Mouse (Mus musculus) lung, postnatal 14 days (tissue): Measurements from ENCODE around the gene Omt2a.
"Not testable (repeated sequence)": the region's sequence is repeated elsewhere in the genome, so short reads cannot be mapped to it uniquely, and the experiment has no call there.

ENCODE experiments used
- DNase-seq: peaks from one replicate; pipeline ENCODE4 v3.0.0; 2021

The Omt2a gene

DNA sequence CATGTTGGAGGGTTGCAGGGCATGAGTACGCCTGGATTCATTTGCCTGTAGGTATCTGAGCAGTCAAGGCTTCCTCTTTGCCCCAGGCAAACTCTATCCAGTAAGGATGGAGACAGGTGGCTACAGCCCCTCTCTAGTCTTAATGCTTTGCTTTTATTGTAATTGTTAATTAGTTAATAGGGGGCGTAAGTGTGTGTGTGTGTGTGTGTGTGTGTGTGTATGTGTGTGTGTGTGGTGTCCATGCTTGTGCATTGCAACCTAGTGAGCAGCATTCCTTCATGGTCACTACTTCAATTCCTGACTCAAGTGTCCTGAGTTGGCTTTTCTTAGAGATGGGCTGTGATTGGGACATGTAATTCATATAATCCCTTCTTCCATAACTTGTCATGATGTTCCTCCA is at the start of gene Omt2a:
TSS of gene Omt2a (minus strand) at position 101 of the 400 bp plus-strand sequence.
- no peak for DNase-seq

DNA sequence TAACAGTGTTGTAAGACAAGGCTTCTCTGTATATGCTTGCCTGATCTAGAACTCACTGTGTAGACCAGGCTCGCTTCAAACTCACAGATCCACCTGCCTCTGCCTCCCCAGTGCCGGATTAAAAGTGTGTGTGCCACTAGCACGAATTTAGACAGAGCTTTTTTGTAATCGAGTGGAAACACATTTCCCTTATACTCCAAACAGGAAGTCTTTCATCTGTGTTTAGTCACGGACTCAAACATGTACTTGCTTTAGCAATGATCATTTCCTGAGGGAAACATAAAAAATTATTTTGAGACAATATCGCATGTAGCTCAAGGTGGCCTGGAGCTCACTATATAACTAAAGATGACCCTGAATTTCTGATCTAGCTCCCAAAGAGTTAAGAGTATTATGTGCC is 48.8 kb upstream of the Omt2a start:
- DNase-seq = no peak

DNA sequence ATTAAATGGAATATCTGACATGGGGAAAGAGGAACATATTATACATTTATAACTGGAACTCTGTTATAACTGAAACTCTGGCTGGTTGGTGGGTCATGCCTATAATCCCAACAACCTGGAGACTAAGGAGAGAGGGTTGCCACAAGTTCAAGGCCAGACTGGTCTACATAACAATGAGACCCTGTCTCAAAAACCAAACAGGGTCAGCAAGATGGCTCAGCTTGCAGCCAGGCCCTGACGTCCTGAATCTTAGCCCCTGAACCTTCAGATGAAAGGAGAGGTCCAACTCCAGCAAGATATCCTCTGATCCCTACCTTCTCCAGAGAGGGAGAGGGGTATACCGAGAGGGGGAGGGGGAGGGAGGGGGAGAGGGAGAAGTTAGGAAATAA is 45.9 kb upstream of the Omt2a start:
- DNase-seq = no peak

DNA sequence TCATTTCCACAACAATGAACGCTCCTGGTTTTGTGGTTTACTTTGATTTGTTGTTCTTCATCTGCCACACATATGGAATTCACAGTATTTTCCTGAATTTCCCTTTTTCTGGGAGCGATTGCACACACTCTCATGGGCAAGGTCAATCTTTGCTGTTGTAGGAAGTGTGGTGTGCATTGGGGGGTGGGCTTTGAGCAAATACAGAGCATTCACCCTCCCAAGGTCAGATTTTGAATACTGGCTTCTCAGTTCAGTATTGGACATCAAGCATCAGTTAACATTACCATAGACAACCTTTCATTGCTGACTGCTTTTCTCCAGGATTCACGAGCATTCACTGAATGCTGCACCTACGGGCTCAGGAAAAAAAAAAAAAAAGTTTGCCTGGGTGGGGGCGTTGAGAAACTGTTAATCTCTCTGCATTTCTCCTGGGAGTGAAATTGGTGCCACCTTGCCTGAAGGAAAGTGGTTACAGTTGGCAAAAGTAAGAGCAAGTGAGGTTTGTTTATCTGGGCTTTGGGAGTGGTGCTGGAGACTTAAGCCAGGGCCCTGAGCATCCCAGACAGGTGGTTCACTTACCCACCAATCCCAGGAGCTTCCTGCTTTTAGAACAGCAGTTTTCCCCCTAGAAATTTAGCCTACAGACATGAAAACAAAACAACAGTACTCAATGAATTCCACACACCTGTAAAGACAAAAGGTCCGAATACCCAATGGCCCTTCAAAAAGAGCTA is 45.3 kb upstream of the Omt2a start:
- no peak for DNase-seq

DNA sequence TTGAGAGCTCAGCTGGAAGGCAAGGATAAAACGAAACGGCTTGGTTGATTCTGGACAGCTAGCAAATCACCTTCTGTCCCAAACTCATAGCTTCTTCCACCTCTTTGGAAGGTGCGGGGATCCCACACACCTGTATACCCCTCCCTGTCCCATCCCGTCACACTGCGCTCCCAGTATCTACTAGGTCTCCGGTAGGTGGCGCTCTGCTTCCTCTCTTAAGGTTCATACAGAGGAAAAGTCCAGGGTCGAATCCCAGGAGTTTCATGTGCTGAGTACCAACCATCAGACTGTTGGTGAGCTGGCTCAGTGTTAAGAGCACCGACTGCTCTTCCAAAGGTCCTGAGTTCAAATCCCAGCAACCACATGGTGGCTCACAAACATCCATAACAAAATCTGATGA is 43.5 kb upstream of the Omt2a start:
- peak; percentile 83 for DNase-seq

DNA sequence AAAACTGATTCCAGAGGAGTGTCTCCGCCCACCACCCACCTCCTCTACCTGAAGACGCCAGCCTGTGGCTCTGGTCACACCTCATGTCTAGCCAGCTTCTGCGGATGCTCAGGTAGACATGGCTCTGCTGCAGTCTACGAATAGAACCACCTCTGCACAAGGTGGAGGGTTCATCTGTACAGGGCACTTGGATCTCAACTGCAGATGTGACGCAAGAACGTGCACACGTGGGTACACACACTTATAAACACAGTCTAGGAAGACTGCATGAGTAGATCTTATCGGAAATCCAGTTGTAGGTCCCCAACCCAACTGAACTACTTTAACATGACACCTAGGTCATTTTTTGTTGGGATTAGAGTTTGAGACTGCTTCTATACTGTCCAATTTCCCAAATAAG is 41.0 kb upstream of the Omt2a start, which contains the start of gene Gsta2:
TSS of gene Gsta2 (minus strand) at position 178 of the 400 bp plus-strand sequence.
- no peak for DNase-seq

DNA sequence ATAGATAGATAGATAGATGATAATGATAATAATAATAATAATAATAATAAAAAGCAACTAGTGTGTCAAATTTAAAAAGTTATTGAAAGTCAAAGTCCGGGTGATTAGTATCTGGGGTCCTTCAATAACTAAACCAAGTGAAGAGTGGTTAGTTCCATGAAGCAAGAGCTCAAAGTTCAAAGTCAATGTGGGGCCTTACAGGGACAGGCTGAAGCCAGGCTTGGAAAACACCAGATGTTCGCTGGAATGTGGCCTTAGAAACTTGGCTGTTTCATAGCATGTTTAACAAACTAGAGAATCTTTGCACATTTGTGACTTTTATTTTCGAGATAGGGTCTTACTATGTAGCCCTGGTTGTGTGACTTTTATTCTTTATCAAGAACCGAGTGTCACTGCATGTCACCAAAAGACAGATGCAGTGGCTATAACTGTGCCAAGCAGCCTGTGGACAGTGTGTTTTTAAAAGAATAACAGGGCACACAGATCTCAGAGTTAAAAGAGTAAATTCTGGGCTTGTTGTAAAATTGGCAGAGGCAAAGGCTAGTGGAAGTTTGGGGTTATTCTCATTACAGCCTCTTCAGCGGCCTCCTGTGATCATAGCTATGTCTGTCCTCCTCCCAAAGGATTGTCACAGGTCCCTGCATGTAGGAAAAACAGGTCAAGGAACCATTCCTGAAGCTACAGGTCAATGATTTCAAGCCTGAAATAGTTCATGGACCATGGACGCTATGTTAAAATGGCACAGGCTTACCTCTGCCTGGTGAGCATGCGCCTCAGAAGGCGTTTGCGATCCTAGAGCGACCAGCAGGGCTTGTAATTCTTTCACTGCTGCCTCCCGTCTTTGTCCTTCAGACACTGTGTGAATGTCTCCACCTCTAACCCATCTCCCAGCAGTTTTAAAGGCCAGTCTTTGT is 40.3 kb upstream of the Omt2a start:
- DNase-seq = no peak

DNA sequence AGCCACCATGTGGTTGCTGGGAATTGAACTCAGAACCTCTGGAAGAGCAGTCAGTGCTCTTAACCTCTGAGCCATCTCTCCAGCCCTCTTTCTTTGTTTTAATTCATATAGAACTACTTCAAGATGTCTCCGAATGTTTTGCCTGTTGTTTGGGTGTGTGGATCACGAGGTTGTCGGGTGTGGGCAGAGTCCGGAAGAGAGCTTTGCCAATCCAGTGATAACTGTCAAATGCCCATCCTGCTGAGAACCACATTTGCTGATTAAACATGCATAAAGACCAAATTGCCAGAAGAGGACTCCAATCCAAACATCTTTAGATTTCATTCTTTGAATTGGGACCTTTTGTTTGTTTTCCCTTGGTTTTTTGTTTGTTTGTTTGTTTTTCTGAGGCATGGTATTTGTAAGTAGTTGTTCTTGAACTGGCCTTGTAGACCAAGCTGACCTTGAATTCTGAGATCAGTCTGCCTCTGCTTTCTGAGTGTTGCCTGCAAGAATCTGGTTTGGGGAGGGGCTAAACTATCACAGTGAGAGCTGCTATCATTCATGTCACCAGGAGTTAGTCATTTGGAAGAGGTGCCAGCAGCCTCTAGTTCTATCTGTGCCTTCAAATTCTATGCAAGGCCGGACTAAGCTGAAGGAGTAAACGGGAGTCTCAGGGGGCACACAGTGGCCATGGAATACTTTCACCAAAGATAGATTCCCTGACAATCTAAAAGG is 37.1 kb upstream of the Omt2a start:
- DNase-seq = no peak

DNA sequence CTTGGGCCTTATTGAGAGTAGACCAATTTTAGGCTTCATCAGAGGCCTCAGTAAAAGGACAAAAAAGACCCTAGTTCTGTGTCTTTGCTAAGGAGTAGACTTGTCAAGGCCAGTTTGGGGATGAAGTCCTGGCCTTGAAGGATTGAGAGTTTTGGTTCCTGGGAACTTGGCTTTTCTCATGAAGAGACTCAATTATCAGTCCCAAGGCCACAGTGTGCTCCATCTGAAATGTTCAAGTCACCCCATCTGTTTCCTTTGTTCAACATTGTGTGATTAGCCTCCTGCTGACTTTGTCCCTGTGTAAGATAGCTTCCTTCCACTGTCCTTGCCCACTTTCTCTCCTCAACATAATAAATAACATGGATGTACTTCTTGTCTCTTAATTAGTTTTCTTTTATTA is 35.4 kb upstream of the Omt2a start:
- not testable (repeated sequence) for DNase-seq

DNA sequence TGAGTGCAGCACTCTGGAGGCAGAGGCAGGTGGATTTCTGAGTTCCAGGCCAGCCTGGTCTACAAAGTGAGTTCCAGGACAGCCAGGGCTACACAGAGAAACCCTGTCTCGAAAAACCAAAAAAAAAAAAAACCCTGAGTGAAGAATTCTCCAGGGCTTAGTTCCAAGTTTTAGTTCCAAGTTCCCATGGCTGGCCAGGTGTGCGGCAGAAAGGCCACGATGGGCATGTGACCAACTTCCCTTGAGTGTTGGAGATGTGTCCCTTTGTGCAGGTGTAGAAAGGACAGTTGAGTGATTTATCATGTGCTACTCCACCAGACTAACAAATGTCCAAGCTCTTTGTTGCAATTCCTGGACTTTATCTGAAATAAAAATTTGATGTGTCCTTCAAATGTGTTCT is 34.5 kb upstream of the Omt2a start:
- DNase-seq = not testable (repeated sequence)

DNA sequence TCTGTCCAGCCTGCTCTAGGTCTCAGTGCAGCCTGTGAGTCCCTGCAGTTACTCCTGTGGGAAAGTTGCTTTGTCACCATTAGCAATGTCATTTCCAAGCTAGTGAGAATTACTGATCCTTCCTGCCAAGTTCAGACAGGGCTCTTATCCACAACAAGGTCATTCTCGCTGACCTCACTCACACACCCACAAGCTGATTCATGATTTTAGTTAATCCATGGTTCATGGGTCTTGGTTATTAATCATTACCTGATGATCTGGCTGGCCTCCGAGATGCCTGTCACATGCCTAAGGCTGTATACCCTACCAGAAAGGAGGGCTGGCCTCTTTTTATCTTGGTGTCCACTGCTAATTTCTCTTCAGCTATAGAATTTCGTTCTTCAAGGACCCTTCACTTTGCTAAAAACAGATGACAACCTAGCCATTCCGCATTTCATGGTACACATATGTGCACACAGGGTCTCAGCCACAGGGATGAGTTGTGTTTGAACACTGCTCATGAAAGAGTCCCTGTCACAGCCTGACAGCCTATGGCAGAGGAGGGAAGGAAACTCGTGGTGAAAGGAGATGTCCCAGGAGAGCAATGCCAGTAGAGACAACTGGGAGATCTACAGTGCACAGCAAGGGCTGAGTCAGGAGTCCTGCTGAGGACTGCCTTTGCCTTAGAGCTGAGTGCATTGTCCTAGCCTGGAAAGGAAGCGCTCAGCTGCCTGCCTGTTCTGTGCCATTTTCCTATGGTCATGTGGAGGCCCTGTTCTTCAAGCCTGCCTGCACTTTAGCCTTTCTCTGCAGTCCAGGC is 33.8 kb upstream of the Omt2a start:
- not testable (repeated sequence) for DNase-seq

DNA sequence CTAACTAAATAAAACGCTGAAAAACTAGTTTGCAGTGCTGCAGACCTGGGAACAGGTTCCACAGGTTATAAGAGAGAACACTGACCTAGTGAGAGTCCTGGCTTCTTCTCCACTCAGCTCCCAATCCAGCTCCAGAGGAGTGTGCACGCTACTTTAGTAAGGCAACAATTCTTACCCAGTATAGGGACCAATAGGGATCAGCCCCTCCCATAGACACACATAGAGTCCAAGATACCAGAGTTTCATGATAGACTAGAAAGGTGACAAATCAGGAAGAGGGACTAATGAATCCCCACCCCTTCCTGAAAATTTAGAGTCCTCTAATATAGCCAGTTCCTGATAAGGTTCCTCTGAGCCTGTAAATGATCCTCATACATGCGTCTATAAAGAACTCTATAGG is 32.4 kb upstream of the Omt2a start:
- DNase-seq = no peak

DNA sequence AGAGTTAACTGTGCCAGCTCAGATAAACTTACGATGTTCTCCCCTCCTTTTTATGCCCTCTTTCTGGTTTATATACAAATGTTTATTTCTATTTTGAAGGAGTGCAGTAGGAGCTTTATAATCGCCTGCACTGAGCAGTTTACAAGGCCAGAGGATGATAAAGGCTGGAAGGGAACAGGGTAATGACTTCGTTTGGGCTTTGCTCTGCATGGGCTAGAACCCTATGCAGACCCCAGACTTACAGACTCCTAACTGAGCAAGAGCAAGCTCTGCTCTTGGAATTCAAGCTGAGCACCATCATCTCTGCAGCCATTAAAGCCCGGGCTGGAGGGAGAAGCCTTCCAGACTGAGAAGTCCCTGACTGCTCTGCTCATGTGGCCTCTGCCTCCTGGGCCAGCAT is 30.6 kb upstream of the Omt2a start:
- DNase-seq = not testable (repeated sequence)

DNA sequence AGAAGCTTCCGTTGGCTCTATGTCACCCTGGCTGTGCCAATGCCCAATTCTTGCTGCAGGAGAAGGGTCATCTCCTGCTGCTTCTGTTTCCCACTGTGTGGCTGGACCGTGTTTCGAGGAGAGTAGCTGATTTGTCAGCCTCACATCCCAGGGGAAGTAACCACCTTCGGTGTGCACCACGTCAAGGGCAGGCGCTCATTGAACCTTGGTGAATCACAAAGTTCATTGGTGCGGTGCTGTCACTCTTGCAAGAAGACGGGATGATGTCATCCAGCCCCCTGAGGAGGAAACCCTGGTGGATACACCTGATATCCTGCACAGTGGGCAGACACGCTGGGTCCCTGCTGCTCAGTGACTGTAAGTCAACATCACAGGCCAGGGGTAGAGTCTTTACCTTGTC is 28.5 kb upstream of the Omt2a start:
- DNase-seq = not testable (repeated sequence)

DNA sequence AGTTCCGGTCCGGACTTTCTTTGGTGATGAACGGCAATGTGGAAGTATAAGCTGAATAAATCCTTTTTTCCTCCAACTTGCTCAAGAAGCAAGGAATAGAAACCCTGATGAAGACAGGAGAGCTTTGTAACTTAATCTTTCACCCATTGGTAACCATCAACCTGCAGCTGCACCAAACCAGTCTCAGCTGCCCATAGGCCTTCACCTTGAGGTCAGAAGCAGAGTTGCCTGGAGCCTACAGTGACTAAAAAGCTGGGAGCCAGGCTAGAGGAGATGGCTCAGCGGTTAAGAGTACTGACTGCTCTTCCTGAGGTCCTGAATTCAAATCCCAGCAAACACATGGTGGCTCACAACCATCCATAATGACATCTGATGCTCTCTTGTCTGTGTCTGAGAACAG is 27.9 kb upstream of the Omt2a start:
- DNase-seq = not testable (repeated sequence)

DNA sequence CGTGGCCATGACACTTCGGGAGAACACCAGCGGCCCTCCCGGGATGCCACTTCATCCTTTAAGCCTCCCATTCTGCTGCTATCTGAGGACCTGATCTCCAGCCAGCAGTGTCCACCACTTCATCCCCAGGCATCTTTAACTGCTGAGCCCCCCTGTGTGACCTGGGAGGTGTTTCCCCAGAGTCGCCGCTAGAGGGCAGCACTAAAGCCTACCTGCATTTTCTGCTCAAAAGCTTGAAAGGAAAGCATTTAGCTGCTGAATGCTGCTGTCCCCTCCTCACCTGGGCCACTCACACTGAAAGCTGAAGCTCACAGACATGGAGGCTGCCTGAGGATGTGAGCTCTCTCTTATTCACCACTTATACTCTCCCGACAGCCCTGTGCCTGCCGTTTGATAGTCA is 25.7 kb upstream of the Omt2a start:
- DNase-seq = peak; percentile 43

DNA sequence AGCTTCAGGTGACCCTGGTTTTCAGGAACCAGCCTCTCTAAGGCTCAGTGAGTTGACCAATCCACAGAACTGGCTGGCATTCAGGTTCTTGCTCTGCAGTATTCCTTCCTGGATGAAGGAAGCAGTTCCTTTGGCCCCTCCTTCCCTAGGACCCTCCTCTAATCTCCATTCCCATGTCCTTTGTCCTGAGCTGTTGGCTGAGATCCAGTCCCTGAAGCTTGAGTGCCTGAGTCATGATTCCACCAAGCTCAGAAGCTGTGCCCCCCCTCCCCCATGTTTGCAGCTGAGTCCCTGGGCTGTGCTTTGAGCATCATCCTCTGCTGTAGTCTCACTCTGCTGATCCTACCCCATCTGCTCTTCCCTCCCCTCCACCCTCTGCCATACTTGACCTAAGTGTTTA is 22.5 kb upstream of the Omt2a start:
- not testable (repeated sequence) for DNase-seq

DNA sequence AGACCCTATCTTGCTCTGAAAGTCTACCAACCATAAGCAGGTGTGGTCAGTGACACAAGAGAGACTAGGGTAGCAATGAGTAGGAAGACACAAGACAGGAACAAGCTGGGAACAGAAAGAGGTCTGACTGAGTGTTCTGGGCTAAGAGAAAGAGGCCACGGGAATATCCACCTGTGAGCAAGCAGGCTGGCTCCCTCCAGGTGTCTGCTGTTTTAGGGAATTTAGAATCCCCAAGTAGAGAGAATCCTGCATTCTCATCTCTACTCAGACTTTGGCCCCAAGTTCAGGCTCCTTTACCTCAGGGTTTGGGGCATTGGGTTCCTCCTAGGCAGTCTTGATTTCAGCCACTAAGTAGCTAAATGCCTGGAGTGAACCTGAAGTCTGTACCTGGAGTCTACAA is 12.7 kb upstream of the Omt2a start, which contains the start of gene Omt2b:
TSS of gene Omt2b (plus strand) at position 301 of the 400 bp plus-strand sequence.
- not testable (repeated sequence) for DNase-seq

DNA sequence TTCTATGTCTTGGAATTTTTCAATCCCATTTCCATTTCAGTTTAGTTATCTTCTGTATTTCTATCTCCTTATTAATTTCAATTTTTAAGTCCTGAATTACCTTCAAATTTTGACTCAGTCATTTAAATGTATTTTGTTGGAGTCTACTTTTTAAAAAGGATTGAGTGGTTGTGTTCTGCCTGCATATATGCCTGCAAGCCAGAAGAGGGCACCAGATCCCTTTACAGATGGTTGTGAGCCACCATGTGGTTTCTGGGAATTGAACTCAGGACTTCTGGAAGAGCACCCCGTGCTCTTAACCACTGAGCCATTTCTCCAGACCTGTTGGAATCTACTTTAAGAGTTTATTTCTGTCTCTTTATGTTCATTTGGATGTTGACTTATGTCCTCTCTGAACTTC is 4.9 kb upstream of the Omt2a start:
- DNase-seq = no peak

DNA sequence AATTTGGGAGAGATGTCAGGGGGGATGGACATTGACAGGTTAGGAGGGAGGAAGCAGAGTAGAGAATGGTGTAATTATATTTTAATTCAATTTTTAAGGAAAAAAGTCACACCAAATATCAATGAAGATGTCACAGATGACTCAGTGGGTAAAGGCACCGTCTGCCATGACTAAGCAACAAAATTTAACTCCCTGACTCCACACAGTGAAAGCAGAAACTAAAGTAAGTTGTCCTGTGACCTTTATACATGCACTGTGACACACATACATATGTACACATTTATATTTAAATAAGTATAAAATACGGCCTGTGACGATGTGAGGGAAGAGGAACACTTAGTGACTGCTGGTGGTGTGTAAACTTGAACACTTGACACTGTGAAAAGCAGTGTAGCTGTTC is 6.5 kb downstream of the Omt2a start:
- not testable (repeated sequence) for DNase-seq

DNA sequence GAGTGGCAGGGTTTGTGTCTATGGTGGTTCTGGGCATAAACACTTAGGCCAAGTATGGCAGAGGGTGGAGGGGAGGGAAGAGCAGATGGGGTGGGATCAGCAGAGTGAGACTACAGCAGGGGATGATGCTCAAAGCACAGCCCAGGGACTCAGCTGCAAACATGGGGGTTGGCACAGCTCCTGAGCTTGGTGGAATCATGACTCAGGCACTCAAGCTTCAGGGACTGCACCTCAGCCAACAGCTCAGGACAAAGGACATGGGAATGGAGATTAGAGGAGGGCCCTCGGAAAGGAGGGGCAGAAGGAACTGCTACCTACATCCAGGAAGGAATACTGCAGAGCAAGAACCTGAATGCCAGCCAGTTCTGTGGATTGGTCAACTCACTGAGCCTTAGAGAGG is 15.5 kb downstream of the Omt2a start:
- DNase-seq = not testable (repeated sequence)

DNA sequence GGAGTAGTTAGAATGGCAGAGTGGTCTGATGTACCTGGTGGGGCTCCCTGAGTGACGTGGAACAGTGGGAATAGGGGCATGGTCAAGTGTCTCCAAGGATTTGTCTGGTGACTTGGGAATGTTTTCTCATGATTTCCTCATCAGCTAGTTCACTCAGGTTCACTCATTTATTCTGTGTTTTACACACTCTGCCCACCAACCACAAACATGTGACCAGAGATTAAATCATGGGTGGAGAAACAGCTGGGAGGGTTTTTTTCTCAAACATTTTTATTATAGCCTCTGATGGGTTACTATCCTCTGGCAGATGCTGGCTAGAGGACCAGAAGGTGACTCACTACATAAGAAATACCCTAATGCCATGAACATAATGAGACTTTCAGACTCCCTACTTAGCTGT is 16.4 kb downstream of the Omt2a start:
- no peak for DNase-seq
